Mouse (Mus musculus) spleen, postnatal 14 days (tissue): Measurements from ENCODE around the gene Scrn2.

ENCODE experiments used
- DNase-seq, 2 experiments: peaks; one replicate each; pipeline ENCODE4 v3.0.0; 2021 to 2022; ENCODE audit warnings: low spot score in 2 of 2

Gene Scrn2

DNA sequence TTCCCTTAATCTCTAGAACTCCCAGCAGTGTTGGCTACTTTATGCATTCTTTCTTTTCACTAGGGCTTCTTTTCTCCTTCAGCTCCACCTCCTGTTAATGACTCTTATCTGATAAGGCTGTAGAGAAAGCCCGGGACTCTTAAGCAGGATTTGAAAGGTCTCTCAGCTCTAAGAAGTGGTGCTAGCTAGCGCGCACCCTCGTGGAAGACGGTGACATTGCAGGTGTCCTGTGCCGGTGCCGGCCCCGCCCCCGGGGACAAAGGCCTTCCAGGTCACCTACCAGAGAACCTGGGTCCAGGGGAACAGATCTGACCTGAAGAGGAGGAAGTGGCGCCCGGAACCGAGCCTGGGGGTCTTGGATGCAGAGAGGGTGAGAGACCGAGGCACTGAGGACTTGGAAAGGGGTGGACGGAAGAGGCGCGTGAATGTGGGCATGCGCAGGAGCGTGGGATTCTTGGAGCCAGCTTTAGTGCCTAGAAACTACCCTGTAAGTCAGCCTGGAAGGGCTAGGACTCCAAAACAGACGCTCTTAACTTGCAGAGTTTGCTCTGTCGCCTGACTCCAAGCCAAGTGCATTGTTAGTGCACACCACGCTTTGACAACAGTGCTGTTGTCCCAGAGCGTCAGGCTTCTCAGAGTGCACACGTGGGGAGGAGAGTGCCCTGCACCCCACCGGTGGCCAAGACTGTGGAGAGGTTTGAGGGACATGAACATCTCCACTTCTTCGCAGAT, at the start of gene Scrn2:
Scrn2 (plus strand) TSS at position 253 of the 732 bp plus-strand sequence.
- peak; percentile 67 to 80 for DNase-seq

GRCm38 (mm10) chr11:96980021-96980420, 49.7 kb upstream of the Scrn2 start:
- no peak for DNase-seq

GRCm38 (mm10) chr11:96981461-96981860, 48.3 kb upstream of the Scrn2 start:
- DNase-seq, result no peak

- DNase-seq, result peak; percentile 65 to 76
These were observed 47.4 kb upstream of the Scrn2 start for GRCm38 (mm10) chr11:96982355-96982754.

- DNase-seq, result no peak
These were observed 46.9 kb upstream of the Scrn2 start, which contains the start of gene Sp2 for GRCm38 (mm10) chr11:96982859-96983258. Gene Sp2, minus strand, starts transcription at chr11:96982959.

GRCm38 (mm10) chr11:96984903-96985302, 44.8 kb upstream of the Scrn2 start:
- no peak for DNase-seq

DNA sequence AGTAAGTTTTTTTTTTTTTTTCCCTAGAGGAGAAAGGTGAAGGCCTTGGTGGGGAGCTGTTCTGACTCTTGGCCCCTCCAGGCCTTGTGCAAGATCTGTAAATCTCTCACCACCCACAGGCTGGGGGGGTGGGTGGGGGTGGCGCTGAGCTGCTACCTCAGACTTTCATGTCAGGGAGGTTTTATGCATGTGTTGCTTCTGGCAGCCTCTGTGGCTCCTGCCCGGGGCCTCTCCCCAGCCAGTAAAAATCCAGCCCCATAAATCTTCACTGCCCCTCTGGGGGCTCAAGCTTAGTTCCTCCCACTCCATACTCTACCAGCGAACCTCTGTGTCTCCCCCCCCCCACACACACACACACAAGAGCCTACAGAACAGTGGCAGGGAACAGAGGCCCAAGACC, 43.3 kb upstream of the Scrn2 start:
- no peak for DNase-seq

DNA sequence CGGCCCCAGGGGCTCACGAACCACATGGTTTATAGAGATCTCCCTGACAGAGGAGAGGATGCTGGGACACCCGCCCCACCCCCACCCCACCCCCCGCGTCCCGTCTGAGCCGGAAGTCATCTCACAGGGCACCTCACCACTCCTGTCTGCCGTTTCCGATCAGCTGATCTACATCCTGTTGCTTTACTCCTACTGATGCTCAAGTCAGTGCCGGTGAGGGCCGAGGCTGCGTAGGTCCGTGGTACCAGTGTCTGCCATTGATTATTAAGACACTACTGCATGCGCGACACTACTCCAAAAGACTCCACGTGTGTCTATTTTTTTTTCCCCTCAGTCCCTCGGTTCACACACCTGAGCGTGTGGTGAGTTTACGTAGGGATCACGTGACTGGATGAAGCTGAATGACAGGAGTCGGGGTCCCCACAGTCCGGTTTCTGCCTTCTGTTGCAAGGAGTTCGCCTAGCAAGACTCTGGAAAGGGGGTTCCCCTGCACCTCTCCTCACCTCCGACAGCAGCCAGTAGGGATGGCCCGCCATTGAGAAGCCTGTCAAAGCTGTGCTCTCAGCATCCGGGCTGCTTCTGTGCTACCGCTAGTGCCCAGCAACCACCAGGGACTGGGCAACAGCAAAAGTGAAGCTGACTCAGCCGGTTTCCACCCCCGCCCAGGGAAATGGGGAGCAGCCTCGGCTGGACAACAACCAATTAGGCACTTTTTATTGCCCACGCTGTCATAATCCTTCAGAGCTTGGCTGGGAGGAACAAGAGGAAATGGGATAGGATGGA, 41.7 kb upstream of the Scrn2 start:
- DNase-seq, result peak in 1 of 2 experiments; percentile 14

DNA sequence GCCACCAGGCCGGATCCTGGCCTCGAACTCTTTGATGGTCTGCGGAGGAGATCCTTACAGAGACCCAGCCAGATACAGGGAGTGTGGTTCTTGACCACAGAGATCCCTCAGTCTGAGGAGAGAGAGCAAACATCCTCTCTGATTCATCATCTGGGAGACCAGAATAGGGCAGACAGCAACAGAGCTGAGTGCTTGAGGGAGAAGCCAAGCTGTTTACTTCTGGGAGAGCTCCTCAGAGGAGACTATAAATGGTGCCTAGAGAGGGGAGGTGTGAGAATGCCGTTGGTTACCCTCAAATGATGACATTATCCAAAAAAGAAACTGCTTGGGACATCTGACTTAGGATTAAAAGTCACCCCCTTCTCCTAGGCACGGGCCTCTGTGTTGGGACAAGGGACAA, 38.2 kb upstream of the Scrn2 start:
- DNase-seq, result no peak

GRCm38 (mm10) chr11:96992722-96993311, 36.9 kb upstream of the Scrn2 start:
- DNase-seq, result no peak

- DNase-seq, result no peak
These were observed 34.7 kb upstream of the Scrn2 start for GRCm38 (mm10) chr11:96995031-96995430.

DNA sequence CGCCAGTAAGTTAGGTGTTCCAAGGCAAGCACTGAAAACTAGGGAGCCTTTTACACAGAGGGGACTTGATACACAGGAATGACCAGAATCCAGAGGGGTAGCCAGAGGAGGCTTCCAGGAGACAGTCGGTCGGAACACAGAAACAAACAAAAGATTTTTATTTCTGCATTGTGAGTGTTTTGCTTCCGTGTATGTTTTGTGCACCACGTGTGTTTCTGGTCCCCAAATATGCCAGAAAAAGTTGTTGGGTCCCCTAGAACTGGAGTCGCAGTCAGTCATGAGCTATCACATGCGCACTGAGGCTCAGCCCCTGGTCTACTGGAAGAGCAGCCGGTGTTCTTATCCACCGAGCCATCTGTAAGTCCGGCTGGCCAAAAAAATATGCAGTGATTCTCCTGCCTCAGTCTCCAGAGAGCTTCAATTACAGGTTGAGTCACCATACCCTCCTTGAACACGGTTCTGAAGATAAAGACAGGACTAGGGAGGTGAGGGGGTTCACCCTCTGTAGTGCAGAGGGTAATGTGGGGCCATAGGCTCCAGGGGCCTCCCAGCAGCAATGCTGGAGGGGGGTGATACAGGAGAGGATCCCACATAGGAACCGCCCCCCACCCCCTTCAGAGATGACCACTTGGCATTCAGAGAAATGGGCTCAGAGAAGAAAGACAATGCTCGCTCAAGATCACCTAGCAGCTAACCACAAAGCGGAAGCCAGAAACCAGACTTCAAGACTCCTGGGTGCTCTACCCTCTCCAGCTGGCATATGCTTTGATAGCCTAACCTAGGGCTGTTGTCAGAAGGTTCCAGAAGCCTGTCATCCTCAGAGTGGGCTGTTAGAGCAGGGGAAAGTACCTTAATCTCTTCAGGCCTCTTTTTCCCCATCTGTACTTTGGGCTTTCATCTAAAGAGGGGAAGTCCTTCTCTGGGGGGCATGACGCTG, 33.6 kb upstream of the Scrn2 start:
- DNase-seq, result no peak

- DNase-seq, result no peak
These were observed 32.9 kb upstream of the Scrn2 start for GRCm38 (mm10) chr11:96996773-96997379.

- DNase-seq, result no peak
These were observed 32.3 kb upstream of the Scrn2 start for GRCm38 (mm10) chr11:96997380-96997956.

DNA sequence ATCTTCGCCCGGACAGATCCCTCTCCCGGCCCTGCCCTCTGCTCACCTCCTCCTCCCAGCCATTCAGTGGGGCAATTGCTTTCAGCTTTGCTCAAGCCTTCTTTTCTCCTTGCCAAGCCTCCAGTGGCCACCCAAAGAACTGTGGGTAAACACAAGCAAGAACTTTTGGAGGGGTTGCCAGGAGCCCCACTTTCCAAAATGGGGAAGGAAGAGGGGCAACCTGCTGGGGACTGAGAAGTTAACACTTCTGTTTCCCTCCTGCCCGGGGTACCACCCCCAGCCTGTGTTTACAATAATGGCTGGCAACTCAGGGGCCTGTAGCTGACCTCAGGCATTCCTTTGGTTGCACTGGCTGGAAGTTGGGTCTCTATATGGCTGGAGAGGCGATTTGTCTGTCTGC, 26.6 kb upstream of the Scrn2 start:
- DNase-seq, result no peak

GRCm38 (mm10) chr11:97007093-97007794, 22.5 kb upstream of the Scrn2 start:
- no peak for DNase-seq

GRCm38 (mm10) chr11:97009198-97009790, 20.4 kb upstream of the Scrn2 start:
- DNase-seq, result no peak

GRCm38 (mm10) chr11:97013121-97013670, 16.5 kb upstream of the Scrn2 start, which contains the start of gene Sp6:
Gene Sp6, plus strand, starts transcription at chr11:97013394.
- DNase-seq, result no peak
